Mouse (Mus musculus): ENCODE data around the gene Vmn1r198. TPM values are rescaled to one million over a fixed set of nuclear protein-coding genes. Genes with fewer than 3 reads are reported as not detected.
"Not testable (repeated sequence)": the region's sequence is repeated elsewhere in the genome, so short reads cannot be mapped to it uniquely, and the experiment has no call there.

The Vmn1r198 gene
- not detected in 2 replicates for polyA plus RNA-seq (2014; fragmentation: Nextera tagmentation; extraction: Ambion mirVana)

GRCm38 (mm10) chr13:22350064-22350463 lies at the start of gene Vmn1r198:
TSS of gene Vmn1r198 (plus strand) at chr13:22350364.
- DNase-seq (ENCODE audit: low spot score) (no peak), ATAC-seq (ENCODE audit: low FRiP score) (no peak)
- H3K36me3 ChIP-seq (replicated peaks; ENCODE audit: control insufficient read depth, insufficient read depth): no peaks in the 10 kb centered on the region
- WGBS: 67% methylated on average over 1 of the region's 1 CpGs
- no peak within 1 kb of the TSS for H3K4me2 ChIP-seq (replicated peaks)
- H3K27me3 ChIP-seq (ENCODE audit: control insufficient read depth, insufficient read depth, low read length): no peaks in the 10 kb centered on the region
- H3K9me3 ChIP-seq (ENCODE audit: control insufficient read depth, low read length): no peaks in the 10 kb centered on the region
- no peak within 1 kb of the TSS for H3K9ac ChIP-seq
- H3K27ac ChIP-seq: no peak within 1 kb of the TSS
- H3K4me1 ChIP-seq (replicated peaks; ENCODE audit: control insufficient read depth, insufficient read depth, low read length): no peaks in the 10 kb centered on the region
- H3K4me3 ChIP-seq (replicated peaks; ENCODE audit: low read length): no peak within 1 kb of the TSS

- not testable (repeated sequence) for H3K27me3 ChIP-seq (ENCODE audit: control insufficient read depth, insufficient read depth, low read length); DNase-seq (ENCODE audit: low spot score); H3K9me3 ChIP-seq (ENCODE audit: control insufficient read depth, low read length); H3K36me3 ChIP-seq (replicated peaks; ENCODE audit: control insufficient read depth, insufficient read depth); H3K4me3 ChIP-seq (replicated peaks; ENCODE audit: low read length); ATAC-seq (ENCODE audit: low FRiP score); H3K4me1 ChIP-seq (replicated peaks; ENCODE audit: control insufficient read depth, insufficient read depth, low read length); H3K4me2 ChIP-seq (replicated peaks); H3K27ac ChIP-seq; H3K9ac ChIP-seq
- WGBS: 94% methylated on average over 5 of the region's 5 CpGs
Observed at GRCm38 (mm10) chr13:22308075-22308474, 42.1 kb upstream of the Vmn1r198 start.

GRCm38 (mm10) chr13:22315361-22315760 lies 34.8 kb upstream of the Vmn1r198 start:
- WGBS: 91% methylated on average over 2 of the region's 2 CpGs
- no peak overlapping the region for H3K27ac ChIP-seq

GRCm38 (mm10) chr13:22317366-22317765 lies 32.8 kb upstream of the Vmn1r198 start:
- no peak for ATAC-seq (ENCODE audit: low FRiP score)
- 81% methylated on average over 2 of the region's 2 CpGs for WGBS
- no peak for DNase-seq (ENCODE audit: low spot score)
- no peak overlapping the region for H3K9ac ChIP-seq
- H3K4me3 ChIP-seq (replicated peaks; ENCODE audit: low read length): no peak overlapping the region
- no peaks in the 10 kb centered on the region for H3K9me3 ChIP-seq (ENCODE audit: control insufficient read depth, low read length)
- H3K27ac ChIP-seq: no peak overlapping the region
- no peaks in the 10 kb centered on the region for H3K36me3 ChIP-seq (replicated peaks; ENCODE audit: control insufficient read depth, insufficient read depth)
- H3K27me3 ChIP-seq (ENCODE audit: control insufficient read depth, insufficient read depth, low read length): no peaks in the 10 kb centered on the region
- H3K4me1 ChIP-seq (replicated peaks; ENCODE audit: control insufficient read depth, insufficient read depth, low read length): no peaks in the 10 kb centered on the region
- H3K4me2 ChIP-seq (replicated peaks): no peak overlapping the region

More at GRCm38 (mm10) chr13:22315361-22315760, 34.8 kb upstream of the Vmn1r198 start:
- Histone ChIP-seq H3K4me1 (replicated peaks; ENCODE audit: control insufficient read depth, insufficient read depth, low read length) (no peaks in the 10 kb centered on the region), H3K9me3 (ENCODE audit: control insufficient read depth, low read length) (no peaks in the 10 kb centered on the region), H3K4me2 (replicated peaks) (no peak overlapping the region), H3K4me3 (replicated peaks; ENCODE audit: low read length) (no peak overlapping the region), H3K27me3 (ENCODE audit: control insufficient read depth, insufficient read depth, low read length) (no peaks in the 10 kb centered on the region), H3K9ac (no peak overlapping the region), H3K36me3 (replicated peaks; ENCODE audit: control insufficient read depth, insufficient read depth) (no peaks in the 10 kb centered on the region)
- ATAC-seq (ENCODE audit: low FRiP score) (no peak), DNase-seq (ENCODE audit: low spot score) (no peak)

- no peaks in the 10 kb centered on the region for H3K36me3 ChIP-seq (replicated peaks; ENCODE audit: control insufficient read depth, insufficient read depth)
- H3K9ac ChIP-seq: no peak overlapping the region
- no peak overlapping the region for H3K4me3 ChIP-seq (replicated peaks; ENCODE audit: low read length)
- ATAC-seq (ENCODE audit: low FRiP score) (no peak), DNase-seq (ENCODE audit: low spot score) (no peak)
- H3K4me1 ChIP-seq (replicated peaks; ENCODE audit: control insufficient read depth, insufficient read depth, low read length): no peaks in the 10 kb centered on the region
- H3K27me3 ChIP-seq (ENCODE audit: control insufficient read depth, insufficient read depth, low read length): no peaks in the 10 kb centered on the region
- H3K27ac ChIP-seq: no peak overlapping the region
- no peaks in the 10 kb centered on the region for H3K9me3 ChIP-seq (ENCODE audit: control insufficient read depth, low read length)
- no peak overlapping the region for H3K4me2 ChIP-seq (replicated peaks)
Observed at GRCm38 (mm10) chr13:22320091-22320490, 30.1 kb upstream of the Vmn1r198 start.

GRCm38 (mm10) chr13:22324289-22324688 lies 25.9 kb upstream of the Vmn1r198 start, which contains the start of gene Vmn1r197:
TSS of gene Vmn1r197 (plus strand) at chr13:22324589.
- no peak for ATAC-seq (ENCODE audit: low FRiP score)
- H3K9ac ChIP-seq: no peak within 1 kb of the TSS

GRCm38 (mm10) chr13:22333269-22333668 lies 16.9 kb upstream of the Vmn1r198 start:
- H3K36me3 ChIP-seq (replicated peaks; ENCODE audit: control insufficient read depth, insufficient read depth): no peaks in the 10 kb centered on the region
- no peaks in the 10 kb centered on the region for H3K9me3 ChIP-seq (ENCODE audit: control insufficient read depth, low read length)
- no peak overlapping the region for H3K4me2 ChIP-seq (replicated peaks)
- ATAC-seq (ENCODE audit: low FRiP score) (no peak), DNase-seq (ENCODE audit: low spot score) (no peak)
- no peak overlapping the region for H3K4me3 ChIP-seq (replicated peaks; ENCODE audit: low read length)
- no peaks in the 10 kb centered on the region for H3K4me1 ChIP-seq (replicated peaks; ENCODE audit: control insufficient read depth, insufficient read depth, low read length)
- H3K27ac ChIP-seq: no peak overlapping the region
- H3K9ac ChIP-seq: no peak overlapping the region
- no peaks in the 10 kb centered on the region for H3K27me3 ChIP-seq (ENCODE audit: control insufficient read depth, insufficient read depth, low read length)
- 67% methylated on average over 2 of the region's 2 CpGs for WGBS

More at GRCm38 (mm10) chr13:22324289-22324688, 25.9 kb upstream of the Vmn1r198 start, which contains the start of gene Vmn1r197:
- Histone ChIP-seq H3K4me3 (replicated peaks; ENCODE audit: low read length) (no peak within 1 kb of the TSS), H3K4me2 (replicated peaks) (no peak within 1 kb of the TSS), H3K9me3 (ENCODE audit: control insufficient read depth, low read length) (no peaks in the 10 kb centered on the region), H3K36me3 (replicated peaks; ENCODE audit: control insufficient read depth, insufficient read depth) (no peaks in the 10 kb centered on the region), H3K27me3 (ENCODE audit: control insufficient read depth, insufficient read depth, low read length) (no peaks in the 10 kb centered on the region), H3K4me1 (replicated peaks; ENCODE audit: control insufficient read depth, insufficient read depth, low read length) (no peaks in the 10 kb centered on the region), H3K27ac (no peak within 1 kb of the TSS)
- no peak for DNase-seq (ENCODE audit: low spot score)

GRCm38 (mm10) chr13:22335565-22335964 lies 14.6 kb upstream of the Vmn1r198 start:
- H3K9ac ChIP-seq: no peak overlapping the region
- no peaks in the 10 kb centered on the region for H3K36me3 ChIP-seq (replicated peaks; ENCODE audit: control insufficient read depth, insufficient read depth)
- H3K27me3 ChIP-seq (ENCODE audit: control insufficient read depth, insufficient read depth, low read length): no peaks in the 10 kb centered on the region
- no peaks in the 10 kb centered on the region for H3K9me3 ChIP-seq (ENCODE audit: control insufficient read depth, low read length)
- 97% methylated on average over 1 of the region's 1 CpGs for WGBS
- no peaks in the 10 kb centered on the region for H3K4me1 ChIP-seq (replicated peaks; ENCODE audit: control insufficient read depth, insufficient read depth, low read length)
- DNase-seq (ENCODE audit: low spot score) (no peak), ATAC-seq (ENCODE audit: low FRiP score) (no peak)
- no peak overlapping the region for H3K4me3 ChIP-seq (replicated peaks; ENCODE audit: low read length)
- no peak overlapping the region for H3K4me2 ChIP-seq (replicated peaks)
- no peak overlapping the region for H3K27ac ChIP-seq

- Histone ChIP-seq H3K4me1 (replicated peaks; ENCODE audit: control insufficient read depth, insufficient read depth, low read length) (no peaks in the 10 kb centered on the region), H3K4me3 (replicated peaks; ENCODE audit: low read length) (no peak overlapping the region), H3K36me3 (replicated peaks; ENCODE audit: control insufficient read depth, insufficient read depth) (no peaks in the 10 kb centered on the region), H3K9me3 (ENCODE audit: control insufficient read depth, low read length) (no peaks in the 10 kb centered on the region), H3K9ac (no peak overlapping the region), H3K4me2 (replicated peaks) (no peak overlapping the region), H3K27ac (no peak overlapping the region), H3K27me3 (ENCODE audit: control insufficient read depth, insufficient read depth, low read length) (no peaks in the 10 kb centered on the region)
- ATAC-seq (ENCODE audit: low FRiP score) (no peak), DNase-seq (ENCODE audit: low spot score) (no peak)
- 96% methylated on average over 1 of the region's 1 CpGs for WGBS
Observed at GRCm38 (mm10) chr13:22350813-22351212, 649 bp downstream of the Vmn1r198 start.

- no peak within 1 kb of the TSS for H3K4me3 ChIP-seq (replicated peaks; ENCODE audit: low read length)
- no peaks in the 10 kb centered on the region for H3K9me3 ChIP-seq (ENCODE audit: control insufficient read depth, low read length)
- H3K36me3 ChIP-seq (replicated peaks; ENCODE audit: control insufficient read depth, insufficient read depth): no peaks in the 10 kb centered on the region
- H3K27ac ChIP-seq: no peak within 1 kb of the TSS
- H3K4me1 ChIP-seq (replicated peaks; ENCODE audit: control insufficient read depth, insufficient read depth, low read length): no peaks in the 10 kb centered on the region
- ATAC-seq (ENCODE audit: low FRiP score) (no peak), DNase-seq (ENCODE audit: low spot score) (no peak)
- WGBS: 84% methylated on average over 2 of the region's 2 CpGs
- no peak within 1 kb of the TSS for H3K9ac ChIP-seq
- no peak within 1 kb of the TSS for H3K4me2 ChIP-seq (replicated peaks)
- no peaks in the 10 kb centered on the region for H3K27me3 ChIP-seq (ENCODE audit: control insufficient read depth, insufficient read depth, low read length)
Observed at GRCm38 (mm10) chr13:22379518-22379917, 29.4 kb downstream of the Vmn1r198 start, which contains the start of gene Vmn1r199. TSS of gene Vmn1r199 (plus strand) at chr13:22379818.
